Mouse (Mus musculus): ENCODE data around the gene Fcnb.

DNA sequence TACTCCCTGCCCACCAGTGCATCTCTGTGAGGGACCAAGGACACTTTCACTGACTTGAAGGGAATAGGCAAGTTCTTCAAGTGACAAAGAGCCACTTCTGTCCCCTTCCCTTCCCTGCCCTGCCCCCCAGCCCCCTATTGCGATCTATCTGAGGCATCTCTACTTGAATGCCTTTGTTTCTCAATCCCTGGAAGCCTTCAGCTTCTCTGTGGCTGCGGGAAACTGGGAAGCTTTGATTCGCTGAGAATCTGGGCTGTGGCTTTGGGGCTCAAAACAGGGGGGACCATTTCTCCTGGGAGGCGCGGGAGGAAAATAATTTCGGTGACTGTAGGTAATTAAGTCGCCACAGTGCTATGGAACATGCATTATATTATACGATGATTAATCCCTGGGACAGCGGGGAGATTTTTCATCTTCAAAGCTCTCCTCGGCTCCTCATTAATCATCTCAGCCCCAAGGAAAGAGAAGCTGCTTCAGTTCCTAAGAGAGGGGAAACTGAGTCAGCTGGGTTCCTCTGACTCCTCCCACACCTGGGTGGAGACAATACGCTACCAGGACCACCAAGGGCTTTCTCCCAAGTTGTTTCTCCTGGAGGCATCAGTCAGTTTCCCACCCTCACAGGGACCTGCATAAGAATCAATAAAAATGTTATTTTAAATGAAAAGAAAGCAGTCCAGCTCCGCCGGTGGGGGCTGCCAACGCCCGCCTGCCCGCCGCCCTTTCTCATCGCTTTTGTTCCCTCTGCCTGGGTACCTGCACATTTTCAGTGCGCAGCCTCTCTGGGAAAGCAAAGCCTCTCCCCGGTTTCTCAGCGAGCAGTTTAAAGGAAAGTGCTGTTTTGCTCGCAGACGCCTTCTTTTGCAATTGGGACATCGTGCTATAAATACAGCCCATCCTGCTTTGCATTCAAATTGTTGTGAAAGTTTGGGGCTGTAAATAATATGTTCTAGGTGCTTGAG lies 14.1 kb upstream of the Fcnb start:
- TF ChIP-seq CTCF (conservative IDR thresholded peaks at IDR 0.05; ENCODE audit: insufficient read depth, insufficient read length, low read depth, low read length) (no peak), POLR2A (IDR thresholded peaks at IDR 0.05; ENCODE audit: low read depth, low read length) (no peak)
